Mouse (Mus musculus) cerebellum, adult (tissue): Measurements from ENCODE around the gene Kdm2a.
A peak's percentile ranks its signal among the peaks of the same experiment; 100 is the strongest.
"Not testable (repeated sequence)": the region's sequence is repeated elsewhere in the genome, so short reads cannot be mapped to it uniquely, and the experiment has no call there.

ENCODE experiments used
- ATAC-seq: cut with Nextera tagmentation; 2 replicates; pipeline ENCODE4 v1.9.2; 2017; ENCODE audit warnings: mild to moderate bottlenecking, moderate library complexity, mixed read lengths; ENCODE audit not compliant: insufficient number of reproducible peaks, low FRiP score, low TSS enrichment

The Kdm2a gene

GRCm38 (mm10) chr19:4417713-4418112, 19.6 kb upstream of the Kdm2a start:
- no peak for ATAC-seq

DNA sequence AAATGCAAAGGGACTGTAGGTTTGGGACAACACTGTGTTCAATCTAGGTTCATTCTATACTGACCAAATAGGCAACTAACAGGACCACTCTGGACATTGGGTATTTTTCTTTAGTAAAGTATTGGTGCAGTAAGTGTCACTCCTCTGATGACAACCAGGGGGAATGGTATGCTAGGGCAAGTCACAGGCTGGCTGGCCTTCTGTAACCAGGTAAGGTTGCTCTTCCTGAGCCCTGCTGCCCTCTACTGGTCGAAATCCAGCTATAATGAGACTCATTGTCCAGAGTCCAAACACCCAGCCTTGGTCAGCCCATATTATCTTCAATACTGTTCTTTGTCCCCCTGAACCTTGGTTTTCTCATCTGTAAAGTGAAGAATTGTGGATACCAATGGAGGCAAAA, 19.1 kb upstream of the Kdm2a start:
- peak; percentile 56; the same call in 1 of the 2 replicates for ATAC-seq

DNA sequence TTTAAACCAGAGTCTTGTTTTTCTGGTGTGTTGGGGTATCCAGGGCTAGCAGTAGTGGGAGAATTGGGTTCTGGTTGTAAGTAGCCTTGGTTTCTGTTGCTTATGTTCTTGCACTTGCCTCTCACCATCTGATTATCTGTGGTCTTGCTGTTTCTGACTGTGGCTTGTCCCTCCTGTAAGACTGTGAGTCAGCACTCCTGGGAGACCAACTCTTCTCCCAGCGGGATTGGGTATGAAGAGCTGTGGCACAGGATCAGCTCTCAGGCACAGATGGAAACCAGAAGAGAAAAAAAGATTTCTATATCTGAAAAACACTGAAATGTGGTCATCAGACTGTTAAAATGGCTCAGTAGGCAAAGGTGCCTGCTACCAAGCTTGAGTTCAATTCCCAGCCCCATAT, 16.5 kb upstream of the Kdm2a start:
- no peak for ATAC-seq

DNA sequence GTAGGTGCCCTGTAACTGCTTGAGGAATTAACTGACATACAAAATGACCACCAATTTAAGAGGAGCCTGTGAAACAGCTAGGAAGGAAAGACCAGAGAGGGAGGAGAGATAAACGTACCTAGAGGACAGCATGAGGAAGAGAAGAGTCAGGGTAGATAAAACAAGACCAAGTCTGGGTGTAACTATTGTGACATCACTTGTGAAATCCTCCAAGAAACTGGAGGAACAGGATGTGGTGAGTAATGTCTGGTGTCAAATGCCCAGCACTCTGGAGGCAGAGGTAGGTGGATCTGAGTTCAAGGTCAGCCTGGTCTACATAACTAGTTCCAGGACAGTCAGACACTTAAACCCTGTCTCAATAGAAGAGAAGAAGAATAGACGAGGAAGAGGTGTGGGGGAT, 11.0 kb upstream of the Kdm2a start:
- ATAC-seq: no peak

DNA sequence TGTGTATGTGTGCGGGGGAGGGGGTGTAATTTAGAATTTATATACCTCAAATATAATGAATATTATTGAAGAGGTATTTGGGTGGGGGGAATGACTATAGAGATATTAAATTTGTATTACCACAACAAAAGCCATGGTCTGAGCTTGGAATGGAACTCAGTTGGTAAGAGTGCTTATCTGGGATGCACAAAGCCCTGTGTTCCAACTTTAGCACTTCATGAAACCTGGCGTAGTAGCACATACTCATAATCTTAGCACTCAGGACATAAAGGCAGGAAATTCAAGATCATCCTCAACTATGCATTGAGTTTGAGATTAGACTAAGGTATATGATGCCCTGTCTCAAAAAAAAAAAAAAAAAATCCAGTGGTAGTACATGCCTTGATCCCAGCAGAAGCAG, 6.8 kb upstream of the Kdm2a start:
- no peak for ATAC-seq

- no peak for ATAC-seq
These were observed 874 bp upstream of the Kdm2a start for GRCm38 (mm10) chr19:4398959-4399358.

GRCm38 (mm10) chr19:4398630-4398948, 504 bp upstream of the Kdm2a start:
- ATAC-seq: no peak

DNA sequence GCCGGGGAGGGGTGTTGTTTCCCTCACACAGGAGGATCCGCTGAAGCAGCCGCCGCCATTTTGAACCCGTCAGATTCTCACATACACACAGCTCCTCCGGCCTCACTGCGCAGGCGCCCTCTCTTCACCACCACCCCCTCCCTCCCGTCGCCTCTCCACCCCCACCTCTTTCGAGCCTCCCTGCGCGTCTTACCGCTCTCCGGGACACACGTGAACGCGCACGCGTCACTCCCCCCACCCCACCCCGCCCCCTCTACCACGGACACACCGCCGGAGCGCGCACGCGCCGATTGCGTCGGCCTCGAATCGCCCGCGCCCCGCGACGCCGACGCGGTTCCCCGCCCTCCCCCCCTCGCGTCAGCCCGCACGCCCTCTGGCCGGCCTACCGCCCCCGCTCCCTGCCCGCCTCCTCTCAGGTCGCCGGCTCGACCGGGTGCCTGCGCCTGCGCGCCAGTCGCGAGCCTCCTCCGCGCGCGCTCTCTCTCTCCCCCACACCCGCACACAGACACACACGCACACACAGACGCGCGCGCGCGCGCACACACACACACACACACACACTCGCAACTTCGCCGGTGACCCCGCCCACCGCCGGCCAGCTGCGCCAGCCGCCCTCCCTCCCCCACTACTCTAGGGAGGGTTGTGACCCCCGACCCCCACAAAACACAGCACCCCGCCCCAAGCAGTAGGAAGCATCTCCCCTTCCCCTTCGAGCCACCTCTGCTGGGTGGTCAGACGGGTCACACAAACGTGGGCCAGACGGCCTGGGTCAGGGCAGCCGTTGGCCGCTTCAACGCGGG, 887 bp downstream of the Kdm2a start:
- peak; percentile 87 for ATAC-seq

DNA sequence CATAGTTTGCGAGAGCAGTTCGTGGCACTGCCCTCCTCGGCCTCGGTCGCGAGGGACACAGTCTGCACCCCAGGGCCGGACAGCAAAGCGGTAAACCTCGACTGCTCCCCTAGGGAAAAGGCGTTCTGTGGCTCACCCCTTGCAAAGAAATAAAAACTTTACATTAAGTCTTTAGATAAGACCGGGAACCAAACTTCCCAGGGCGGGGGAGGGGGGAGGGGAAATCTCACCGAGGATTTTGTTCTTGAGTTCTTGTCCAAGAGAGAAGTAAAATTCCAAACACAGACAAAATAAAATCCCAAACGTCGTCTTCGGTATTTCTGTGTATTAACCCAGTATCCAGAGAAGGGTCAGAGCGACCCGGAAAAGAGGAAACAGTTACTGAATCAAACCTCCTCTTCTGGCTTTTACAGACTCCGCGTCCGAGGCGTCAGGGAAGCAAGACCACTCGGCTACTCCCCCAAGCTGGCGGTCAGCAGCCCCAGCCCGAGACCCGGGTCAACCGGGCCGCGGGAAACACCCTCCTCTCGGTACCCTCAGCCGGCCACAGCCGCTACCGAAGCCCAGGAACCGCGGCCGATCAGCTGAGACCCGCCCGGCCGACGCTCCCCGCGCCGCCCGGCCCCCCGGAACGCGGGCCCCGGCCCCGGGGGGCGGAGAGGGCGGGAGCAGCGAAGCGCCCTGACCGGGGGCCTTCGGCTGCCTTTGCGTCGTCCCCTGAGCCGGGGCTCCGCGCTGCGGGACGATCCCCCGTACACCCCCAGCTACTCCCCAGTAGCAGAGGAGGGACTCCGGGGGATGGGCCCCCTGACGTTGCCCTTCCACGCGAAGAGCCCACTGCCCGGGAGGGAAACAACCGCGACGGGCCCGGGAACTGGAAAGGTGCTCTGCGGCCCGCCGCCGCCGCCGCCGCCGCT, 1.7 kb downstream of the Kdm2a start:
- ATAC-seq: peak; percentile 60; the same call in 1 of the 2 replicates

DNA sequence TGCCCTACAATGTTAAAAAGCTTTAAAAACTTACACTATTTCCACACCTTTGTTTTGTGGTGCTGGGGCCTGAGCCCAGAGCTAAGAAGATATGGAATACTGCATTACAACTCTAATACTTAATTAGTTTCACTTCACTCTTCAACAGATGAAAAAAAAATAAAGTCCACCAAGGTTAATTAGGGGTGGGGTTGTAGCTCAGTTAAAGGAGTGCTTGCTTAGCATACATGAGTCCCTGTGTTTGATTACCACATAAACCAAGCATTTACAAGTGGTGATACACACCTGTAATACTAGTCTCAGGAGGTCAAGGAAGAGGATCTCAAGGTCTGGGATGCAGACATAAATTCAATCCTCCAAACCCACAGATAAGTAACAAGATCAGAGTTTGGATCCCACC, 10.8 kb downstream of the Kdm2a start:
- ATAC-seq: no peak

GRCm38 (mm10) chr19:4385026-4385425, 13.1 kb downstream of the Kdm2a start:
- ATAC-seq: no peak

- no peak for ATAC-seq
These were observed 13.8 kb downstream of the Kdm2a start for GRCm38 (mm10) chr19:4384322-4384721.

DNA sequence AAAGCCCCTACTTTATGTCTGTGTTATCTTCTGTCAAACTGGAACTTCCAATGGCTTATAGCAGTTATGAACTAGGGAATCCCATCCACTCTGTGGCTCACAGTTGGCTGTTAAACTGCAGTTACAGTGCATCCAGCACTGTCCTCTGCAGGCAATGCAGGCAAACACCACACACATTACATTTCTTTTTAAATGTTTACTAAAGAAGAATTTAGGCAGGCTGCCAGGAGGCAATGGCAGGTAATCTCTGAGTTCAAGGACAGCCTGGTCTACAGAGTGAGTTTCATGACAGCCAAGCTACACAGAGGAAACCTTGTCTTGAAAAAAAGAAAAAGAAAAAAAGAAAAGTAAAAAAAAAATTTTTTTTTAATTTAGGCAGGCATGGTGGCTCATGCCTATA, 14.8 kb downstream of the Kdm2a start:
- no peak for ATAC-seq

DNA sequence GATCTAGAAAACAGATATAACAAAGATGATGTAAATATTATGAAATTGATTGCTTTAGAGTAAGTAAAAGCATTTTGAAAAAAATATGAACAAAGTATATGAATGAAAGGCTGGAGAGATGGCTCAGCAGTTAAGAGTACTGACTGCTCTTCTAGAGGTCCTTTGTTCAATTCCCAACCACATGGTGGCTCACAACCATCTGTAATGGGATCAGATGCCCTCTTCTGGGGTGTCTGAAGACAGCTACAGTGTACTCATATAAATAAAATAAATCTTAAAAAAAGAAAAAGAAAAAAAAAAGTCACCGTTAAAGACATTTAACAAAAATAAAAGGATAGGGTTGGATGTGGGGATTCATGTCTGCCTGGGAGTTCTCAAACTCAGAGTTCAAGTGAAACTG, 15.8 kb downstream of the Kdm2a start:
- not testable (repeated sequence) for ATAC-seq

DNA sequence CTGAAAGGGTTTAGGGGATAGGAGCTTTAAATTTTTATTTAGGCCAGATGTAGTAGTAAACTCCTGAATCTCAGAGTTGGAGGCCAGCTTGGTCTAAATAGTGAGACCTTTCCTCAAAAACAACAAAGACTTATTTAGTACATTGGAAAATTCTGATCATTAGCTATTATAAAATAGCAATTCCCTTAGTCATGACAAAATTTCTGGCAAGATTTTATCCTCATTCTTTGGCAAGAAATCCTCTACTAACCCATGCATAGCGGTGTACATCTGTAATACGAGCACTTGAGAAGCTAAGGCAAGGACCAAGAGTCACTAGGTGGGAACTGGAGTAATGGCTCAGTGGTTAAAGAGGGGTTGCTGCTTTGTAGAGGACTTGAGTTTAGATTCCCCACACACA, 27.4 kb downstream of the Kdm2a start:
- ATAC-seq: no peak

- no peak for ATAC-seq
These were observed 27.8 kb downstream of the Kdm2a start for GRCm38 (mm10) chr19:4370254-4370653.

- ATAC-seq: no peak
These were observed 48.6 kb downstream of the Kdm2a start for GRCm38 (mm10) chr19:4349455-4349854.

DNA sequence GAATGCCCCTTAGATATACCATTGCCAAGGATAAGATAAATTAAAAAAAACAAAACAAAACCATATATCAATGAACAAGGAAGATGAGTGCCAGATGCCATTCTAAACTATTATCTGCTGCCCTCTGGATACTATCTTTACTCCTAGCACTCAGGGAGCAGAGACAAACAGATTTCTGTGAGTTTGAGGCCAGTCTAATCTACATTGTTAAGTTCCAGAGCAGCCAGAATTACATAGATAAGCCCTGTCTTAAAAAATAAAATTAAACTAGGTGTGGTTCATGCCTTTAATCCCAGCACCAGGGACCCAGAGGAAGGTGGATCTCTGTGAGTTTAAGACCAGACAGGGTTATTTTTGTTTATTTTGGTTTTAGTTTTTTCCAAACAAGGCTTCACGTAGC, 51.6 kb downstream of the Kdm2a start:
- ATAC-seq: no peak

DNA sequence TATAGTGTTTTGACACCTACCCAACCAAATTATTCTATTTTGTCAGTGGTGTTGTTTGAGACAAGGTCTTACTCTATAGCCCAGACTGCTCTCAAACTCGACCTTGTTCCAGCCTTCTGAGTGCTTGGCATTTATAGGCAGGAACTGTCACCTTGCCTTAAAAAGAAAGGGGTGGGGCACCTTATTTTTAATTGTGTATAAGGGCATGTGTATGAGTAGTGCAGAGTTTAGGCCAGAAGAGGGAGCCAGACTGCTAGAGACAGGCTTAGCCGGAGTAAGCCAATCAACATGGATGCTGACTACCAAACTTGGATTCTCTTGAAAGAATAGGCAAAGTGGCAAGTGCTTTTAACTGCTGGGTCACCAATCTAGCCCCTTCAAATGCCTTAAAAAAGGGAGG, 59.9 kb downstream of the Kdm2a start:
- no peak for ATAC-seq

DNA sequence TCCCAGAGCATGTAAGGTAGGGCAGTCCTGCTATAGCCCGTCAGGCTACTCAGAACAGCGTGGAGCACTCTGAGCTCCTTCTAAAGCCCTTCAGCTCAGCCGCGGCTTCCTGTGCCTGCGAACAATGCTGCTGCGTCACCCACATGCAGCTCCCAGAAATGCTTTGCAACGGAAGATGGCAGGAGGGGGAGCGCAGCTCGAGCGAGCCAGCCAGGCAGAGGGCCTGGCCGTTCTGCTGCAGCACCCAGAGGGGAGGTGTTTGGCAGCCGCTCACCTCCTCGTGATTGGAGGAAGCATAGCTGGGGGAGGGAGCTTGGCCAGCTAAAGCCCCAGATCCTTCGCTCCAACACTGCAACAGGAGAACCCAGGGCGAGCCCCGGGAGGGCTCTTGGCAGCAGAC, 64.3 kb downstream of the Kdm2a start:
- ATAC-seq: peak; percentile 98

DNA sequence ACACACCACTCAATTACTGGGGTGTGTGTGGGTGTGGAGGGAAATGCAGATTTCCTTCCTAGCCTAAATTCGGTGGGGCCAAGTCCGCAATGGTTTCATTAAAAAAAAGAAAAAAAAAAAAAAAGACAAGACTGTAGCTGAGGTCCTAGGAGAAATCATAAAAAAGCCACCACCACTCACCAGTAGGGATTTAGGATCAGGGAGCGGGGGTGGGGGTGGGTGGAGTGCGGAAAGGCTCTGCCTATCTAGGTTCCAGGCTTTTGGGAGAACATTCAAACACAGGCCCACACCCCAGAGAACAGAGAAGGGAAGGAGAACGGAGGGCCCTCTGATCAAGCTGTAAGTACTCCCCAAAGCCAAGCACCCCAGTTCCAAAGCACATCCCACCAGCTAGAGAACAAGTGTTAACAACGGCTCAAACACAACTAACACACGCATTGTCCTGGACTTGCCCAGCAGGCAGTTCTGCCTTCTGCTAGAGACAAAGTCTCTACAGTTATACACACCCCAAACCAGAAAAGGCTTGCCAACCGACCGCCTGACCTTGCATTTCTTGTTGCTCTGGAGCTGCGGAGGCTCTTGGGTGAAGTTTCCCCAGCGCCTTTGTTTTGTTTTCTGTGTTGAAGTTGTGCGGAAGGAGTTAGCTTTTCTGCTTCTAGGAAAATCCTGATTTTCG, 64.8 kb downstream of the Kdm2a start:
- ATAC-seq: 0 out of 2 replicates have a peak, but pooled peaks have one; percentile 12
